Mouse (Mus musculus): ENCODE measurements around the gene Ppfia3. TPM values are rescaled to one million over a fixed set of nuclear protein-coding genes. Genes with fewer than 3 reads are reported as not detected.
"Not testable (repeated sequence)": the region's sequence is repeated elsewhere in the genome, so short reads cannot be mapped to it uniquely, and the experiment has no call there.

Gene Ppfia3
- total RNA-seq (2021) = under 1 TPM; 0.69 to 0.78 TPM
- long read RNA-seq, experiment 1, partial matches to known transcripts = 0 of 1 reads
- long read RNA-seq, experiment 1, other reads (novel, unspliced or antisense) = 1 of 1 reads
- long read RNA-seq, experiment 2, partial matches to known transcripts = 1 of 1 reads
- long read RNA-seq, experiment 2, other reads (novel, unspliced or antisense) = 0 of 1 reads

DNA sequence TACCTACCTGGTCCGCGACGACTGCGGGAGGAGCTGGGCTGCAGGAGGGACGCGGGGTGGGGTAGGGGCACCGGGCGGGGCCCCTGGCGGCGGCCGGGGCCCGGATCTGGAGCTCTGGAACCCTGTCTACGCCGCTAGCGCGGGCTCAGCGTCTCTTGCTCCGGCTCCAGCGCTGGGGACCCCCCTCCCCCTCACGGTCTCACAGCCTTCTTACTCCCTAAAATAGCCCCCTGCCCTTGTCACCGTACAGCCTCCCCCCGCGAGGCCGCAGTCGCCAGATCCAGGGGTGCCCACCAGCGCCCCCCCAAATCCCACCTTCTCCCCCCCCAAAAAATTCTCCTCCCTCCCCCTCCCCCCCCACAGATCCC, at the start of gene Ppfia3:
Gene Ppfia3, minus strand, starts transcription at position 368 of the 368 bp plus-strand sequence.
- intact Hi-C loops (cut with DNase I; ENCODE audit: low total_unique reads) = no loop called here
- no peak for DNase-seq

GRCm38 (mm10) chr7:45415636-45416035, 48.8 kb upstream of the Ppfia3 start:
- no peak for DNase-seq
- intact Hi-C loops (cut with DNase I; ENCODE audit: low total_unique reads) = no loop called here

DNA sequence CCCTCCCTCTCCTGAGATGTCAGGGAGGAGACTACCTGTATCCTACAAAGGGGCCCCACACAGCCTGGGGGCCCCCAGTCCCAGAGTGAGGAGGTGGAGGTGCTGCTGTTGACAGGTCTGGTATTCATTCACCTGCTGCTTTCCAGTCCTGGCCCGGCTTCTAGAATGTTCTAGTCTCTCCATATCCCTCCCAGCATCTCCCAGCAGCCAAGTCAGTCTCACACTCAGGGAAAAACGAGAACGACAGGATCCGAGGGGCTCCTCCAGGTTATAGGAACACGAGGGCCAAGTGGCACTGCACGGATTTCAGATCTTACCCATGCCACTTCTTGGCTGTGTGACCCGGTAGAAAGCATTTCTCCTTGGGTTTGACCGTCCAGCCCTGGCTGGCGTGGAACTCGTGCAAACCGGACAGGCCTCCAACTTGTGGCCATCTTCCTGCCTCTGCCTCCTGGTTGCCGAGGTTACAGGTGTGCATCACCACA, 48.0 kb upstream of the Ppfia3 start:
- intact Hi-C loops (cut with DNase I; ENCODE audit: low total_unique reads) = no loop called here
- DNase-seq = no peak

GRCm38 (mm10) chr7:45413864-45414739, 47.3 kb upstream of the Ppfia3 start:
- intact Hi-C loops (cut with DNase I; ENCODE audit: low total_unique reads) = no loop called here
- no peak for DNase-seq

DNA sequence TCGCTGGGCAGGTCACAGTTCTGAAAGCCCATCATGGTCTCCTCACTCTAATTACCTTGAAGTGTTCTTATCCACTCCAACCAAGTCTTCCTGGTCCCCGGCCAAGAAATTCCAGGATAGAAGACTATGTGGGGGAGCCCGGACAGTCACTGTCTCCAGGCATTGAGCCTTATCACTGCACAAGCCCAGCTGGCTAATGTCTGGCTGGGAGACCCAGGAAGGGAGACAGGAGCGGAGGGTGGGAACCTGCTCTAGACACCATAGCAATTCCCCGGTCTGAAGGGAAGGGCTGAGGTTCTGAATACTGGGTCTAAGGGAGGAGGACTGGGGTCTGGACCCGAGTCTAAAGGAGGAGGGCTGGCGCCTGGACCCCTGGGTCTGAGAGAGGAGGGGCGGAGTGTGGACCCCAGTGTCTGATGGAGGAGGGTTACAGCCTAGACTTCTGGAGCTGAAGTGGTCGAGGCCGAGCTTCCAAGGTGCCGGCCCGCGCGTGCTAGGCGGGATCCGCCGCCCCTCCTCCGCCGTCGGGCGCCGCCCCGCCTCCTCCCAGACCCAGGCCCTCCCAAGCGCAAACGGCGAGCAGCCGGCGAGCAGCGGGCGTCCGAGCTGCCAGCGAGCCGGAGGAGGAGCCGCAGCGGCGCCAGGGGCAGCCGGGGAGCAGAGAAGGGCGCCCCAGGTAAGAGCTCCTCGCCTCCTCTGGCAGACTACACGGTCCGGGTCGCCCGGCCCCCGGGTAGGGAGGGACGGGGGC, 46.5 kb upstream of the Ppfia3 start, which contains the start of gene Ntf5:
Gene Ntf5, plus strand, starts transcription at position 583 of the 751 bp plus-strand sequence.
- intact Hi-C loops (cut with DNase I; ENCODE audit: low total_unique reads) = no loop called here
- no peak for DNase-seq

DNA sequence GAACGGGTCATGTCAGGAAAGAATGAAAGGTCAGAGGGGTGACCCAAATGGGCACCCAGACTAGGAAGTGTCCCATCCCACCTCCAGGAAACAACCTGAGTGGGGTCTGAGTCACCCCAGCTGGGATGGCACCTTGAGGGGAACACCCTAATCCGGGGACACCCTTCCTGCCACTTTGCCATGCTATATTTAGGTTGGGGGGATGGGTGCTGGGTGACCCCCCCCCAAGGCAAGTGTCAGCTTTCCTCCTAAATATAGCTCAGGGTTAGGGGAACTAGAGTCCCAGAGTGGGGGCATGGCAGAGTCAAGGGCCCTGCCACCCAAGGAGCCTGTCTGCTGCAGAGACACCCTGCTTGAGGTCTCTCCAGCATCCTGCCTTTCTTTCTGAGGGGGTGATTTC, 45.6 kb upstream of the Ppfia3 start:
- DNase-seq = peak; percentile 45
- intact Hi-C loops (cut with DNase I; ENCODE audit: low total_unique reads) = no loop called here

GRCm38 (mm10) chr7:45409497-45410163, 42.8 kb upstream of the Ppfia3 start:
- intact Hi-C loops (cut with DNase I; ENCODE audit: low total_unique reads) = no loop called here
- DNase-seq = no peak

DNA sequence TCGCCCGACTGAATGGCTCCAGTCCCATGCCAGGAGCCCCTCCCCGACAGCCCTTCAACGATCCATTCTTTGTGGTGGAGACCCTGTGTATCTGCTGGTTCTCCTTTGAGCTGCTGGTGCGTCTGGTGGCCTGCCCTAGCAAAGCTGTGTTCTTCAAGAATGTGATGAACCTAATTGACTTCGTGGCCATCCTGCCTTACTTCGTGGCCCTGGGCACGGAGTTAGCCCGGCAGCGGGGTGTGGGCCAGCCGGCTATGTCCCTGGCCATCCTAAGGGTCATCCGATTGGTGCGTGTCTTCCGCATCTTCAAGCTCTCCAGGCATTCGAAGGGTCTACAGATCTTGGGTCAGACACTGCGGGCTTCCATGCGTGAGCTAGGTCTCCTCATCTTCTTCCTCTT, 42.1 kb upstream of the Ppfia3 start:
- intact Hi-C loops (cut with DNase I; ENCODE audit: low total_unique reads) = no loop called here
- no peak for DNase-seq

DNA sequence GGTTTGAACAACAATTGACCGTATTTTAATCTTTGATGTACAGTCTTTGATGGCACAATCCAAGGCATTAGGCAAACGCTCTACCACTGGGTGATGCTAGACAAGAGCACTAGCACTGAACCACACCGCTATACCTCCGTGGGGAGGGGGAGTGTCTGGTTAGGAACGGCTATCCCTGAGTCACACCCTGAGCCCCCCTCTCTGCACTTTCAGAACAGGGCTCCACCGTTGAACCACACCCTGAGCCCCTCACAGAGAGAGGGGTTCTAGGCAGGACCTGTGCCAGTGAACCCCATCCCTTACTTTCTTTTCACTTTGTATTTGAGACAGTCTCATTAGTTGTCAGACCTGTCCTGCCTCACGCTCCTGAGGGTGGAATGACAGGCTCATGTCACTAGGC, 41.5 kb upstream of the Ppfia3 start:
- intact Hi-C loops (cut with DNase I; ENCODE audit: low total_unique reads) = no loop called here
- no peak for DNase-seq

- no peak for DNase-seq
- intact Hi-C loops (cut with DNase I; ENCODE audit: low total_unique reads) = no loop called here
Measured at GRCm38 (mm10) chr7:45407836-45408235, 41.0 kb upstream of the Ppfia3 start.

DNA sequence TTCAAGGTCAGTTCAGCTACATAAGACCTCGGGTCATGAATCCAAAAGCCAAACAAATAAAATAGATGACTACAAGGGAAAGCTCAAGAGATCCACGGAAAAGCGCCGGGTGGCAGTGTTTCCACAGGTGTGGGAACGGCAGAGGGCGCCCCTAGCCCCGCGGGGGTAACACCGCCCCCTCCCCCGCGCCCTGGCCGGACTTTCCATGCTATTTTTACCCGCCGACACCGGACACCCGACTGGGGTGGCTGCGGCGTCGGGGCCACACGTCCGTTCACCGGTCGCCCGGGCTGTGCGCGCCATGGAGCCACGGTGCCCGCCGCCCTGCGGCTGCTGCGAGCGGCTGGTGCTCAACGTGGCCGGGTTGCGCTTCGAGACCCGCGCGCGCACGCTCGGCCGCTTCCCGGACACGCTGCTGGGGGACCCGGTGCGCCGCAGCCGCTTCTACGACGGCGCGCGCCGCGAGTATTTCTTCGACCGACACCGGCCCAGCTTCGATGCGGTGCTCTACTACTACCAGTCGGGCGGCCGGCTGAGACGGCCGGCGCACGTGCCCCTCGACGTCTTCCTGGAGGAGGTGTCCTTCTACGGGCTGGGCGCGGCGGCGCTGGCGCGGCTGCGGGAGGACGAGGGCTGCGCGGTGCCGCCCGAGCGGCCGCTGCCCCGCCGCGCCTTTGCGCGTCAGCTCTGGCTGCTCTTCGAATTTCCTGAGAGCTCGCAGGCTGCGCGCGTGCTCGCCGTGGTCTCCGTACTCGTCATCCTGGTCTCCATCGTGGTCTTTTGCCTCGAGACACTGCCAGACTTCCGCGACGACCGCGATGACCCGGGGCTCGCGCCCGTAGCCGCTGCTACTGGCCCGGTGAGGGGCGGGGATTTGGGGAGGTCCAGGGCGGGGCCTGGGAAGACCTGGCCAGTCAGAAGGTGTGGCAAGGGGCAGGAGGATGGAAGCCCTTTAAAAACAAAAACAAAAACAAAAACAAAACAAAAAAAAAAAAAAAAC, 39.6 kb upstream of the Ppfia3 start:
- intact Hi-C loops (cut with DNase I; ENCODE audit: low total_unique reads) = no loop called here
- peak; percentile 81 for DNase-seq

GRCm38 (mm10) chr7:45405091-45406075, 38.6 kb upstream of the Ppfia3 start, which contains the start of gene Kcna7:
Kcna7 (plus strand) TSS chr7:45405653.
- DNase-seq = peak; percentile 76
- intact Hi-C loops (cut with DNase I; ENCODE audit: low total_unique reads) = no loop called here

DNA sequence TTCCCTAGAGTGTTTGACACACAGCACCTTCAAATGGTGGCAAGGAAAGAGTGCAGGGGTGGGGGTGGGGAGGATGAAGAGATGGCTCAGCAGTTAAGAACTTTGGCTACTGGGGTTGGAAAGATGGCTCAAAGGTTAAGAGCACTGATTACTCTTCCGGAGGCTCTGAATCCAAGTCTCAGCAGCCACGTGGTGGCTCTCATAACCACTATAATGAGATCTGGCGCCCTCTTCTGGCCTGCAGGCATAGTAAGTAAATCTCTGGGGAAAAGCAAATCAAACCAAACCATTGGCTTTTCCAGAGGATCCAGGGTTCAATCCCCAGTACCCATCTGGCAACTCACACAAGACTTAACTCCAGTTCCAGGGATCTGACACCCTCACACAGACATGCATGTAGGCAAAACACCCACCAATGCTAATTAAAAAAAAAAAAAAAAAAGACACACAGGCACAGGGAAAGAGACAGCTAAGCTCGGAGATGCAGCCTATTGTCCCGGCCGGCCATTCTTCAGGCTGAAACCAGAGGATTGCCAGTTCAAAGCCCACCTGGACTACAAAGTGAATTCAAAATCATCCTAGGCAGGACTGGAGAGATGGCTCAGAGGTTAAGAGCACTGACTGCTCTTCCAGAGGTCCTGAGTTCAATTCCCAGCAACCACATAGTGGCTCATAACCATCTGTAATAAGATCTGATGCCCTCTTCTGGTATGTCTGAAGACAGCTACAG, 36.9 kb upstream of the Ppfia3 start:
- peak; percentile 63 for DNase-seq
- intact Hi-C loops (cut with DNase I; ENCODE audit: low total_unique reads) = no loop called here

- no peak for DNase-seq
- intact Hi-C loops (cut with DNase I; ENCODE audit: low total_unique reads) = no loop called here
Measured at GRCm38 (mm10) chr7:45401521-45402085, 34.8 kb upstream of the Ppfia3 start.

DNA sequence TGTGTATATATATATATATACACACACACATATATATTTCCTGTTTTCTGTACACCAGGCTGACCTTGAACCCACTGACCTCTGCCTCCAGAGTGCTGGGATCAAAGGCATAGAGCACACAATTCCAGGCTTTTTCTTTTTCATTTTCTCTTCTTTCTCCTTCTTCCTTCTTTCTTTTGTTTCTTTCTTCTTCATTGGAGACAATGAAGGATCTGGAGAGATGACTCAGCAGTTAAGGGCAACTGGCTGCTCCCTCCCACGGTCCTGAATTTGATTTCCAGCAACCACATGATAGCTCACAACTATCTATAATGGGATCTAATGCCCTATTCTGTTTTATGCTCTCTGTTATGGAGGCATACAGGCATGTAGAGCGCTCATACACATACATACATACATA, 30.0 kb upstream of the Ppfia3 start:
- DNase-seq = no peak
- intact Hi-C loops (cut with DNase I; ENCODE audit: low total_unique reads) = no loop called here

GRCm38 (mm10) chr7:45396337-45396775, 29.5 kb upstream of the Ppfia3 start:
- intact Hi-C loops (cut with DNase I; ENCODE audit: low total_unique reads); DNase-seq: not testable (repeated sequence)
